Mouse (Mus musculus) liver, embryonic 13.5 days (tissue): ENCODE measurements around the gene Gtf3c1. TPM values are rescaled to one million over a fixed set of nuclear protein-coding genes. Genes with fewer than 3 reads are reported as not detected.

Source experiments
- ATAC-seq: fragments of 200-750 bp; cut with Nextera tagmentation; 2 replicates; pipeline ENCODE4 v1.8.0; 2017; ENCODE audit warnings: low read depth, mild to moderate bottlenecking, moderate number of reproducible peaks, moderate library complexity
- DNase-seq: peaks from one replicate; pipeline ENCODE4 v3.0.0; 2022
- H3K27ac ChIP-seq: fragments of 300-500 bp; sonication (generic); 2 replicates; pipeline ENCODE4 v1.5.1; 2015; ENCODE audit warnings: moderate library complexity, mild to moderate bottlenecking, inconsistent platforms
- H3K27me3 ChIP-seq: fragments of 300-500 bp; sonication (generic); 2 replicates; pipeline ENCODE4 v1.6.1; 2015; ENCODE audit warnings: mild to moderate bottlenecking, inconsistent platforms
- H3K36me3 ChIP-seq: fragments of 300-500 bp; sonication (generic); 2 replicates; pipeline ENCODE4 v1.6.1; 2015; ENCODE audit warnings: mild to moderate bottlenecking, inconsistent platforms
- H3K4me1 ChIP-seq: fragments of 300-500 bp; sonication (generic); replicated peaks from 2 replicates; pipeline ENCODE4 v1.6.1; 2015; ENCODE audit warnings: inconsistent platforms
- H3K4me2 ChIP-seq: fragments of 300-500 bp; sonication (generic); 2 replicates; pipeline ENCODE4 v1.6.1; 2015; ENCODE audit warnings: inconsistent platforms, mild to moderate bottlenecking, moderate library complexity
- H3K4me3 ChIP-seq: fragments of 300-500 bp; sonication (generic); replicated peaks from 2 replicates; pipeline ENCODE4 v1.5.1; 2015; ENCODE audit warnings: mild to moderate bottlenecking, inconsistent platforms
- H3K9ac ChIP-seq: fragments of 300-500 bp; sonication (generic); 2 replicates; pipeline ENCODE4 v1.6.1; 2015; ENCODE audit warnings: mild to moderate bottlenecking, inconsistent platforms
- H3K9me3 ChIP-seq: fragments of 300-500 bp; sonication (generic); replicated peaks from 2 replicates; pipeline ENCODE4 v1.6.1; 2016; ENCODE audit warnings: inconsistent platforms
- WGBS: fragments of 180-500 bp; shearing (Covaris S2); methylation state at CpG from one replicate; pipeline ENCODE4 v1.1.7; 2015; ENCODE audit not compliant: insufficient replicate concordance; 5-methylcytosine and 5-hydroxymethylcytosine counted together
- polyA plus RNA-seq: library from polyadenylated mRNA; unstranded; fragments of >200 nt; fragmentation: Nextera tagmentation; extraction: Ambion mirVana; gene quantifications from 2 replicates; pipeline ENCODE4 v1.2.1, GENCODE M21; 2015

Gtf3c1 gene
- polyA plus RNA-seq, 1 experiment from 2014 or later, result 7.1 TPM

- WGBS, result 67% methylated on average over 6 of the region's 6 CpGs
- H3K4me3 ChIP-seq, result no peak overlapping the region
- H3K4me1 ChIP-seq, result no peaks in the 10 kb centered on the region
- H3K9ac ChIP-seq, result no peak overlapping the region
- no peak overlapping the region for H3K27ac ChIP-seq
- no peak overlapping the region for H3K4me2 ChIP-seq
- no peak for ATAC-seq
- no peaks in the 10 kb centered on the region for H3K27me3 ChIP-seq
- H3K9me3 ChIP-seq, result no peaks in the 10 kb centered on the region
- no peak for DNase-seq
- peaks cover 94% of the 10 kb centered on the region for H3K36me3 ChIP-seq
Measured at GRCm38 (mm10) chr7:125643880-125644279, 63.7 kb downstream of the Gtf3c1 start.

- Histone ChIP-seq H3K4me2 (no peak overlapping the region), H3K9me3 (no peaks in the 10 kb centered on the region), H3K4me3 (no peak overlapping the region), H3K27ac (no peak overlapping the region), H3K4me1 (peaks cover 4% of the 10 kb centered on the region; the same call in 1 of the 2 replicates), H3K9ac (no peak overlapping the region), H3K36me3 (peaks cover 44% of the 10 kb centered on the region), H3K27me3 (no peaks in the 10 kb centered on the region)
- 42% methylated on average over 9 of the region's 9 CpGs for WGBS
- ATAC-seq, result no peak
- DNase-seq, result peak; percentile 44
Measured at GRCm38 (mm10) chr7:125638870-125639386, 68.7 kb downstream of the Gtf3c1 start.

GRCm38 (mm10) chr7:125638376-125638775 is 69.2 kb downstream of the Gtf3c1 start:
- H3K4me1 ChIP-seq, result peaks cover 4% of the 10 kb centered on the region; the same call in 1 of the 2 replicates
- 67% methylated on average over 6 of the region's 6 CpGs for WGBS
- peaks cover 39% of the 10 kb centered on the region for H3K36me3 ChIP-seq
- DNase-seq, result no peak
- no peak overlapping the region for H3K4me3 ChIP-seq
- H3K9me3 ChIP-seq, result no peaks in the 10 kb centered on the region
- no peak overlapping the region for H3K4me2 ChIP-seq
- no peak overlapping the region for H3K27ac ChIP-seq
- H3K9ac ChIP-seq, result no peak overlapping the region
- ATAC-seq, result no peak
- H3K27me3 ChIP-seq, result no peaks in the 10 kb centered on the region

- H3K9ac ChIP-seq, result no peak overlapping the region
- DNase-seq, result no peak
- no peak overlapping the region for H3K27ac ChIP-seq
- no peak for ATAC-seq
- WGBS, result 74% methylated on average over 8 of the region's 8 CpGs
- no peaks in the 10 kb centered on the region for H3K27me3 ChIP-seq
- peaks cover 4% of the 10 kb centered on the region; the same call in 1 of the 2 replicates for H3K4me1 ChIP-seq
- H3K4me3 ChIP-seq, result no peak overlapping the region
- no peak overlapping the region for H3K4me2 ChIP-seq
- H3K9me3 ChIP-seq, result no peaks in the 10 kb centered on the region
- H3K36me3 ChIP-seq, result peaks cover 30% of the 10 kb centered on the region
Measured at GRCm38 (mm10) chr7:125637220-125638140, 70.1 kb downstream of the Gtf3c1 start.

- Histone ChIP-seq H3K27ac (no peak overlapping the region; the same call in 1 of the 2 replicates), H3K4me3 (0 out of 2 replicates have a peak overlapping the region, but pooled peaks have one; percentile 9), H3K9ac (no peak overlapping the region), H3K4me1 (peaks cover 9% of the 10 kb centered on the region; the same call in 1 of the 2 replicates), H3K27me3 (no peaks in the 10 kb centered on the region), H3K9me3 (no peaks in the 10 kb centered on the region), H3K36me3 (no peaks in the 10 kb centered on the region), H3K4me2 (peak overlapping the region; percentile 32)
- 68% methylated on average over 3 of the region's 3 CpGs for WGBS
- DNase-seq (no peak), ATAC-seq (no peak)
Measured at GRCm38 (mm10) chr7:125630989-125631388, 76.6 kb downstream of the Gtf3c1 start.

- H3K36me3 ChIP-seq, result no peaks in the 10 kb centered on the region
- H3K27ac ChIP-seq, result no peak overlapping the region; the same call in 1 of the 2 replicates
- H3K4me2 ChIP-seq, result peak overlapping the region; percentile 32; the same call in 1 of the 2 replicates
- DNase-seq, result peak; percentile 17
- H3K27me3 ChIP-seq, result no peaks in the 10 kb centered on the region
- 0 out of 2 replicates have a peak overlapping the region, but pooled peaks have one; percentile 9 for H3K4me3 ChIP-seq
- 0 out of 2 replicates have a peak, but pooled peaks cover 6% of the 10 kb centered on the region for H3K4me1 ChIP-seq
- H3K9me3 ChIP-seq, result no peaks in the 10 kb centered on the region
- 11% methylated on average over 4 of the region's 4 CpGs for WGBS
- peak; percentile 68 for ATAC-seq
- H3K9ac ChIP-seq, result no peak overlapping the region
Measured at GRCm38 (mm10) chr7:125630317-125630716, 77.3 kb downstream of the Gtf3c1 start.

GRCm38 (mm10) chr7:125625829-125626228 is 81.8 kb downstream of the Gtf3c1 start:
- no peak overlapping the region for H3K4me2 ChIP-seq
- H3K36me3 ChIP-seq, result no peaks in the 10 kb centered on the region
- no peak overlapping the region for H3K4me3 ChIP-seq
- ATAC-seq, result no peak
- H3K9me3 ChIP-seq, result no peaks in the 10 kb centered on the region
- DNase-seq, result no peak
- WGBS, result 52% methylated on average over 7 of the region's 7 CpGs
- H3K27me3 ChIP-seq, result no peaks in the 10 kb centered on the region
- peaks cover 3% of the 10 kb centered on the region; the same call in 1 of the 2 replicates for H3K4me1 ChIP-seq
- H3K9ac ChIP-seq, result no peak overlapping the region
- H3K27ac ChIP-seq, result no peak overlapping the region

- Histone ChIP-seq H3K36me3 (no peaks in the 10 kb centered on the region), H3K4me1 (peaks cover 2% of the 10 kb centered on the region; the same call in 1 of the 2 replicates), H3K4me3 (no peak overlapping the region), H3K27me3 (no peaks in the 10 kb centered on the region), H3K9ac (no peak overlapping the region), H3K9me3 (no peaks in the 10 kb centered on the region), H3K4me2 (no peak overlapping the region), H3K27ac (no peak overlapping the region)
- 57% methylated on average over 4 of the region's 4 CpGs for WGBS
- ATAC-seq (no peak), DNase-seq (no peak)
Measured at GRCm38 (mm10) chr7:125625219-125625618, 82.4 kb downstream of the Gtf3c1 start.

GRCm38 (mm10) chr7:125622741-125623685 is 84.6 kb downstream of the Gtf3c1 start:
- H3K4me3 ChIP-seq, result no peak overlapping the region
- H3K9me3 ChIP-seq, result no peaks in the 10 kb centered on the region
- WGBS, result 49% methylated on average over 7 of the region's 7 CpGs
- H3K4me1 ChIP-seq, result no peaks in the 10 kb centered on the region; the same call in 1 of the 2 replicates
- ATAC-seq (no peak), DNase-seq (no peak)
- no peaks in the 10 kb centered on the region for H3K27me3 ChIP-seq
- no peak overlapping the region for H3K27ac ChIP-seq
- no peak overlapping the region for H3K4me2 ChIP-seq
- no peak overlapping the region for H3K9ac ChIP-seq
- no peaks in the 10 kb centered on the region for H3K36me3 ChIP-seq

- H3K9ac ChIP-seq, result no peak overlapping the region
- no peaks in the 10 kb centered on the region for H3K27me3 ChIP-seq
- no peak for ATAC-seq
- DNase-seq, result no peak
- no peak overlapping the region for H3K4me3 ChIP-seq
- no peaks in the 10 kb centered on the region for H3K36me3 ChIP-seq
- H3K4me2 ChIP-seq, result no peak overlapping the region
- no peaks in the 10 kb centered on the region; the same call in 1 of the 2 replicates for H3K4me1 ChIP-seq
- 23% methylated on average over 4 of the region's 4 CpGs for WGBS
- no peaks in the 10 kb centered on the region for H3K9me3 ChIP-seq
- H3K27ac ChIP-seq, result no peak overlapping the region
Measured at GRCm38 (mm10) chr7:125620077-125620476, 87.5 kb downstream of the Gtf3c1 start.

- Histone ChIP-seq H3K4me2 (no peak overlapping the region), H3K4me1 (no peaks in the 10 kb centered on the region), H3K9me3 (no peaks in the 10 kb centered on the region), H3K36me3 (no peaks in the 10 kb centered on the region), H3K9ac (no peak overlapping the region), H3K27ac (no peak overlapping the region), H3K4me3 (no peak overlapping the region), H3K27me3 (no peaks in the 10 kb centered on the region)
- 57% methylated on average over 7 of the region's 7 CpGs for WGBS
- no peak for ATAC-seq
- no peak for DNase-seq
Measured at GRCm38 (mm10) chr7:125618016-125618415, 89.6 kb downstream of the Gtf3c1 start.
